Mouse (Mus musculus) hindbrain, embryonic 13.5 days (tissue): ENCODE data around the gene Usf3. TPM values are rescaled to one million over a fixed set of nuclear protein-coding genes. Genes with fewer than 3 reads are reported as not detected.

Source experiments
- ATAC-seq: fragments of 200-750 bp; cut with Nextera tagmentation; 2 replicates; pipeline ENCODE4 v1.8.0; 2017; ENCODE audit warnings: moderate TSS enrichment; ENCODE audit not compliant: low FRiP score
- H3K27ac ChIP-seq: fragments of 300-500 bp; sonication (generic); 2 replicates; pipeline ENCODE4 v1.5.1; 2015; ENCODE audit warnings: inconsistent platforms, mild to moderate bottlenecking, moderate library complexity
- H3K27me3 ChIP-seq: fragments of 300-500 bp; sonication (generic); 2 replicates; pipeline ENCODE4 v1.6.1; 2015; ENCODE audit warnings: mild to moderate bottlenecking, inconsistent platforms
- H3K36me3 ChIP-seq: fragments of 300-500 bp; sonication (generic); 2 replicates; pipeline ENCODE4 v1.6.1; 2015; ENCODE audit warnings: mild to moderate bottlenecking, inconsistent platforms
- H3K4me1 ChIP-seq: fragments of 300-500 bp; sonication (generic); replicated peaks from 2 replicates; pipeline ENCODE4 v1.6.1; 2015; ENCODE audit warnings: inconsistent platforms
- H3K4me2 ChIP-seq: fragments of 300-500 bp; sonication (generic); 2 replicates; pipeline ENCODE4 v1.6.1; 2015; ENCODE audit warnings: inconsistent platforms, mild to moderate bottlenecking, moderate library complexity
- H3K4me3 ChIP-seq: fragments of 300-500 bp; sonication (generic); 2 replicates; pipeline ENCODE4 v1.5.1; 2015; ENCODE audit warnings: mild to moderate bottlenecking, inconsistent platforms
- H3K9ac ChIP-seq: fragments of 300-500 bp; sonication (generic); 2 replicates; pipeline ENCODE4 v1.6.1; 2015; ENCODE audit warnings: mild to moderate bottlenecking, inconsistent platforms
- H3K9me3 ChIP-seq: fragments of 300-500 bp; sonication (generic); 2 replicates; pipeline ENCODE4 v1.6.1; 2016; ENCODE audit warnings: inconsistent platforms
- WGBS: fragments of 180-500 bp; shearing (Covaris S2); methylation state at CpG from one replicate; pipeline ENCODE4 v1.1.7; 2015; 5-methylcytosine and 5-hydroxymethylcytosine counted together
- polyA plus RNA-seq: library from polyadenylated mRNA; unstranded; fragments of >200 nt; fragmentation: Nextera tagmentation; extraction: Ambion mirVana; gene quantifications from 2 replicates; pipeline ENCODE4 v1.2.1, GENCODE M21; 2015

Usf3 gene
- polyA plus RNA-seq, 1 experiment from 2014 or later, result 2.6 TPM

GRCm38 (mm10) chr16:44140186-44140787 lies 32.8 kb upstream of the Usf3 start:
- peak; percentile 65 for ATAC-seq
- H3K36me3 ChIP-seq, result no peaks in the 10 kb centered on the region
- WGBS, result under 1% methylated on average over 43 of the region's 44 CpGs
- peak overlapping the region; percentile 71 for H3K4me2 ChIP-seq
- peak overlapping the region; percentile 96 for H3K4me3 ChIP-seq
- peak overlapping the region; percentile 97 for H3K9ac ChIP-seq
- H3K9me3 ChIP-seq, result no peaks in the 10 kb centered on the region
- no peaks in the 10 kb centered on the region for H3K27me3 ChIP-seq
- peaks cover 22% of the 10 kb centered on the region for H3K4me1 ChIP-seq
- peak overlapping the region; percentile 96 for H3K27ac ChIP-seq

- Histone ChIP-seq H3K36me3 (no peaks in the 10 kb centered on the region), H3K27me3 (no peaks in the 10 kb centered on the region), H3K9me3 (no peaks in the 10 kb centered on the region), H3K27ac (no peak overlapping the region), H3K4me3 (peak overlapping the region; percentile 15; the same call in 1 of the 2 replicates), H3K4me1 (peaks cover 22% of the 10 kb centered on the region), H3K4me2 (peak overlapping the region; percentile 71; the same call in 1 of the 2 replicates), H3K9ac (no peak overlapping the region)
- 57% methylated on average over 6 of the region's 6 CpGs for WGBS
- no peak for ATAC-seq
Measured at GRCm38 (mm10) chr16:44141483-44141882, 31.6 kb upstream of the Usf3 start.

- no peaks in the 10 kb centered on the region for H3K4me1 ChIP-seq
- H3K27ac ChIP-seq, result no peak overlapping the region
- no peak overlapping the region for H3K4me2 ChIP-seq
- no peaks in the 10 kb centered on the region for H3K36me3 ChIP-seq
- H3K9ac ChIP-seq, result no peak overlapping the region
- no peak overlapping the region for H3K4me3 ChIP-seq
- no peaks in the 10 kb centered on the region for H3K9me3 ChIP-seq
- ATAC-seq, result no peak
- no peaks in the 10 kb centered on the region for H3K27me3 ChIP-seq
- WGBS, result 94% methylated on average over 1 of the region's 1 CpGs
Measured at GRCm38 (mm10) chr16:44149002-44149767, 23.9 kb upstream of the Usf3 start.

- 72% methylated on average over 6 of the region's 6 CpGs for WGBS
- H3K4me2 ChIP-seq, result no peak overlapping the region
- H3K4me3 ChIP-seq, result no peak overlapping the region
Measured at GRCm38 (mm10) chr16:44154497-44155057, 18.5 kb upstream of the Usf3 start.

GRCm38 (mm10) chr16:44159325-44159724 lies 13.7 kb upstream of the Usf3 start:
- H3K9ac ChIP-seq, result no peak overlapping the region
- H3K4me2 ChIP-seq, result no peak overlapping the region
- no peak for ATAC-seq
- no peaks in the 10 kb centered on the region for H3K27me3 ChIP-seq
- WGBS, result 95% methylated on average over 7 of the region's 7 CpGs
- H3K9me3 ChIP-seq, result no peaks in the 10 kb centered on the region
- peaks cover 16% of the 10 kb centered on the region for H3K36me3 ChIP-seq
- no peak overlapping the region for H3K4me3 ChIP-seq
- H3K27ac ChIP-seq, result no peak overlapping the region
- H3K4me1 ChIP-seq, result no peaks in the 10 kb centered on the region

More at GRCm38 (mm10) chr16:44154497-44155057, 18.5 kb upstream of the Usf3 start:
- no peak overlapping the region for H3K27ac ChIP-seq
- no peaks in the 10 kb centered on the region for H3K4me1 ChIP-seq
- peaks cover 16% of the 10 kb centered on the region for H3K36me3 ChIP-seq
- no peak for ATAC-seq
- no peaks in the 10 kb centered on the region for H3K9me3 ChIP-seq
- H3K9ac ChIP-seq, result no peak overlapping the region
- no peaks in the 10 kb centered on the region for H3K27me3 ChIP-seq

- no peaks in the 10 kb centered on the region for H3K4me1 ChIP-seq
- H3K9me3 ChIP-seq, result no peaks in the 10 kb centered on the region
- H3K27ac ChIP-seq, result no peak overlapping the region
- ATAC-seq, result no peak
- H3K4me3 ChIP-seq, result no peak overlapping the region
- 88% methylated on average over 2 of the region's 2 CpGs for WGBS
- H3K27me3 ChIP-seq, result no peaks in the 10 kb centered on the region
- H3K9ac ChIP-seq, result no peak overlapping the region
- peaks cover 7% of the 10 kb centered on the region for H3K36me3 ChIP-seq
- no peak overlapping the region for H3K4me2 ChIP-seq
Measured at GRCm38 (mm10) chr16:44163831-44164230, 9.2 kb upstream of the Usf3 start.

GRCm38 (mm10) chr16:44165182-44165581 lies 7.9 kb upstream of the Usf3 start:
- Histone ChIP-seq H3K9me3 (no peaks in the 10 kb centered on the region), H3K4me1 (no peaks in the 10 kb centered on the region), H3K27ac (no peak overlapping the region), H3K27me3 (no peaks in the 10 kb centered on the region), H3K4me3 (no peak overlapping the region), H3K36me3 (no peaks in the 10 kb centered on the region), H3K4me2 (no peak overlapping the region), H3K9ac (no peak overlapping the region)
- no peak for ATAC-seq
- 69% methylated on average over 3 of the region's 3 CpGs for WGBS

GRCm38 (mm10) chr16:44168990-44169389 lies 4.1 kb upstream of the Usf3 start:
- Histone ChIP-seq H3K27ac (no peak overlapping the region), H3K9ac (no peak overlapping the region), H3K27me3 (no peaks in the 10 kb centered on the region), H3K9me3 (no peaks in the 10 kb centered on the region), H3K4me2 (no peak overlapping the region), H3K4me1 (peaks cover 7% of the 10 kb centered on the region), H3K4me3 (no peak overlapping the region), H3K36me3 (no peaks in the 10 kb centered on the region)
- ATAC-seq, result no peak
- 87% methylated on average over 4 of the region's 4 CpGs for WGBS

GRCm38 (mm10) chr16:44172297-44173154 lies 520 bp upstream of the Usf3 start:
- Histone ChIP-seq H3K27me3 (no peaks in the 10 kb centered on the region), H3K36me3 (no peaks in the 10 kb centered on the region), H3K9ac (peak overlapping the region; percentile 88), H3K27ac (peak overlapping the region; percentile 89), H3K4me1 (peaks cover 26% of the 10 kb centered on the region), H3K4me2 (peak overlapping the region; percentile 75), H3K9me3 (no peaks in the 10 kb centered on the region), H3K4me3 (peak overlapping the region; percentile 93)
- peak; percentile 100 for ATAC-seq
- under 1% methylated on average over 26 of the region's 26 CpGs for WGBS

GRCm38 (mm10) chr16:44173966-44174530 lies 1.0 kb downstream of the Usf3 start:
- peak overlapping the region; percentile 88 for H3K9ac ChIP-seq
- no peaks in the 10 kb centered on the region for H3K9me3 ChIP-seq
- H3K4me2 ChIP-seq, result peak overlapping the region; percentile 74
- no peaks in the 10 kb centered on the region for H3K36me3 ChIP-seq
- no peak for ATAC-seq
- WGBS, result 28% methylated on average over 7 of the region's 7 CpGs
- peaks cover 26% of the 10 kb centered on the region for H3K4me1 ChIP-seq
- H3K4me3 ChIP-seq, result peak overlapping the region; percentile 93
- H3K27ac ChIP-seq, result peak overlapping the region; percentile 90; the same call in 1 of the 2 replicates
- no peaks in the 10 kb centered on the region for H3K27me3 ChIP-seq

- 88% methylated on average over 1 of the region's 1 CpGs for WGBS
- no peak for ATAC-seq
- no peaks in the 10 kb centered on the region for H3K36me3 ChIP-seq
- no peak overlapping the region for H3K27ac ChIP-seq
- H3K9me3 ChIP-seq, result no peaks in the 10 kb centered on the region
- H3K4me3 ChIP-seq, result 0 out of 2 replicates have a peak overlapping the region, but pooled peaks have one; percentile 4
- no peaks in the 10 kb centered on the region for H3K27me3 ChIP-seq
- H3K9ac ChIP-seq, result no peak overlapping the region
- H3K4me1 ChIP-seq, result peaks cover 26% of the 10 kb centered on the region
- peak overlapping the region; percentile 74; the same call in 1 of the 2 replicates for H3K4me2 ChIP-seq
Measured at GRCm38 (mm10) chr16:44175001-44175400, 2.0 kb downstream of the Usf3 start.
